Mouse (Mus musculus) testis, adult 2 months (tissue): ENCODE results near the gene Cryl1.

Experiments
- CTCF ChIP-seq: fragments of 200-500 bp; IDR thresholded peaks from 2 replicates; pipeline ENCODE4 v1.5.1; 2012; ENCODE audit warnings: low read depth, mild to moderate bottlenecking, inconsistent platforms, low read length, moderate library complexity; ENCODE audit not compliant: control insufficient read depth, insufficient read depth, insufficient replicate concordance
- POLR2A ChIP-seq: fragments of 200-500 bp; IDR thresholded peaks from 2 replicates; pipeline ENCODE4 v1.6.1; 2012; ENCODE audit warnings: low read depth, mild to moderate bottlenecking, inconsistent platforms, low read length, moderate library complexity; ENCODE audit not compliant: control insufficient read depth

GRCm38 (mm10) chr14:57246575-57246974 is 151.8 kb downstream of the Cryl1 start:
- TF ChIP-seq CTCF (no peak), POLR2A (no peak)
